Mouse (Mus musculus) embryo, embryonic 9.5 days (tissue): ENCODE results near the gene Prss57.

Experiments
- DNase-seq: peaks from one replicate; pipeline ENCODE4 v3.0.0-alpha.2; 2017; ENCODE audit errors: extremely low spot score

Prss57 gene

GRCm38 (mm10) chr10:79790861-79791260 lies at the start of gene Prss57:
Gene Prss57 (minus strand): TSS chr10:79790961.
- no peak for DNase-seq

GRCm38 (mm10) chr10:79840091-79840490 lies 49.3 kb upstream of the Prss57 start:
- no peak for DNase-seq

GRCm38 (mm10) chr10:79838151-79838550 lies 47.4 kb upstream of the Prss57 start:
- no peak for DNase-seq

GRCm38 (mm10) chr10:79836918-79837317 lies 46.2 kb upstream of the Prss57 start:
- DNase-seq, result no peak

GRCm38 (mm10) chr10:79834769-79835398 lies 44.1 kb upstream of the Prss57 start:
- peak; percentile 80 for DNase-seq

GRCm38 (mm10) chr10:79832786-79833181 lies 42.0 kb upstream of the Prss57 start:
- no peak for DNase-seq

- no peak for DNase-seq
Observed at GRCm38 (mm10) chr10:79832026-79832785, 41.4 kb upstream of the Prss57 start.

- no peak for DNase-seq
Observed at GRCm38 (mm10) chr10:79831583-79831982, 40.8 kb upstream of the Prss57 start.

- DNase-seq, result no peak
Observed at GRCm38 (mm10) chr10:79824413-79824812, 33.7 kb upstream of the Prss57 start.

GRCm38 (mm10) chr10:79823011-79823410 lies 32.2 kb upstream of the Prss57 start:
- no peak for DNase-seq

- DNase-seq, result no peak
Observed at GRCm38 (mm10) chr10:79822372-79822771, 31.6 kb upstream of the Prss57 start.

GRCm38 (mm10) chr10:79821731-79822130 lies 31.0 kb upstream of the Prss57 start:
- no peak for DNase-seq

- DNase-seq, result no peak
Observed at GRCm38 (mm10) chr10:79820782-79821181, 30.0 kb upstream of the Prss57 start, which contains the start of gene Misp. Gene Misp (plus strand): TSS chr10:79820989.

GRCm38 (mm10) chr10:79820277-79820676 lies 29.5 kb upstream of the Prss57 start:
- DNase-seq, result no peak

GRCm38 (mm10) chr10:79819606-79820005 lies 28.8 kb upstream of the Prss57 start:
- DNase-seq, result no peak

- DNase-seq, result no peak
Observed at GRCm38 (mm10) chr10:79818225-79818624, 27.5 kb upstream of the Prss57 start.

GRCm38 (mm10) chr10:79817111-79817510 lies 26.4 kb upstream of the Prss57 start:
- no peak for DNase-seq

- DNase-seq, result no peak
Observed at GRCm38 (mm10) chr10:79815671-79816494, 25.1 kb upstream of the Prss57 start.

- no peak for DNase-seq
Observed at GRCm38 (mm10) chr10:79814271-79814842, 23.6 kb upstream of the Prss57 start.

GRCm38 (mm10) chr10:79811736-79812637 lies 21.2 kb upstream of the Prss57 start:
- DNase-seq, result peak; percentile 86

GRCm38 (mm10) chr10:79808728-79809127 lies 18.0 kb upstream of the Prss57 start:
- no peak for DNase-seq
